Comparison of ENCODE assay signal across 28 mouse cellular contexts in the genomic region with DNA sequence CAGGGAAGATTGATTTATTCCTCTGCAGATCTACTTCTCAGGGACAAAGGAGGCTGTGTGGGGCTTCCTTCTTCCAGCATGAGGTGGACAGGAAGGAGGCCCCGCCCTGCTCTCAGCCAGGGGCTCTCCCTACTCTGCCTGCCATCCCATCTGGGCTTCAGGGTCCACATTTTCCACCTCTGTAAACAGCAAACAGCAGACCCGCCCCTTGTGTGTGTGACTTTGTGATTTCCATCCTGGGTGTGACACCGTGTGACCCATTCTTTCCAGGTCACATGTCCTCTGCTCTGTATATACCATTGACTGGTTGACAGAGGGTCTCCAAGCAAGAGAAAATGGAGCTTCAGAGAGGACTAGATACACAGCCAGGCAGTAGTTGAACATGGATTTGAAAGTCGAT. TPM values are rescaled to one million over a fixed set of nuclear protein-coding genes. Genes with fewer than 3 reads are reported as not detected.
DNase-seq lines count a peak whose midpoint lies in the region; ATAC-seq and TF ChIP-seq lines count a peak whose summit lies in the region.
"Had no signal": no experiment of that assay in that cellular context is flagged by ENCODE, and none has a peak within 500 bp of the region (broad histone marks: within the 10 kb centered on the region; RNA-seq: fewer than 3 reads in every experiment).

No protein-coding gene starts in this region.

- H3K27me3 ChIP-seq in embryonic facial prominence, embryonic 11.5 days (ENCODE audit: control insufficient read depth, insufficient read depth, low read length): peaks cover 7% of the 10 kb centered on the region
- H3K27me3 ChIP-seq in embryonic facial prominence, embryonic 10.5 days (replicated peaks; ENCODE audit: low read depth, poor library complexity, severe bottlenecking): peaks cover 99% of the 10 kb centered on the region
- peaks cover 82% of the 10 kb centered on the region for H3K27me3 ChIP-seq in hindbrain, embryonic 12.5 days
- H3K27me3 ChIP-seq in hindbrain, embryonic 10.5 days (ENCODE audit: insufficient read depth, poor library complexity, severe bottlenecking): peaks cover 99% of the 10 kb centered on the region
- H3K27me3 ChIP-seq in CH12.LX (replicated peaks): peaks cover 10% of the 10 kb centered on the region
- H3K27me3 ChIP-seq in embryonic facial prominence, embryonic 14.5 days (replicated peaks; ENCODE audit: control insufficient read depth, insufficient read depth, low read length): peaks cover 41% of the 10 kb centered on the region

- no peaks in the 10 kb centered on the region for H3K4me1 ChIP-seq in embryonic facial prominence, embryonic 11.5 days (ENCODE audit: control insufficient read depth, insufficient read depth, low read length)
- peaks cover 12% of the 10 kb centered on the region; the same call in 1 of the 2 replicates for H3K4me1 ChIP-seq in embryonic facial prominence, embryonic 10.5 days
- peaks cover 20% of the 10 kb centered on the region for H3K4me1 ChIP-seq in hindbrain, embryonic 12.5 days
- peaks cover 33% of the 10 kb centered on the region for H3K4me1 ChIP-seq in hindbrain, embryonic 10.5 days (replicated peaks)
- peaks cover 10 to 37% of the 10 kb centered on the region in 2 experiments for H3K4me1 ChIP-seq in CH12.LX (ENCODE audit: control insufficient read depth in 1 of 2, insufficient read depth in 2 of 2)
- no peaks in the 10 kb centered on the region for H3K4me1 ChIP-seq in embryonic facial prominence, embryonic 14.5 days (ENCODE audit: control insufficient read depth, insufficient read depth, low read length)
- H3K4me1 ChIP-seq: embryonic facial prominence, embryonic 15.5 days had no signal

- H3K4me2 ChIP-seq in embryonic facial prominence, embryonic 11.5 days (ENCODE audit: low read depth, low read length): no peak overlapping the region
- H3K4me2 ChIP-seq in hindbrain, embryonic 12.5 days (replicated peaks): no peak overlapping the region
- peak overlapping the region; percentile 46 for H3K4me2 ChIP-seq in CH12.LX (ENCODE audit: insufficient read depth, low read depth, poor library complexity, severe bottlenecking)
- H3K4me2 ChIP-seq in embryonic facial prominence, embryonic 14.5 days (ENCODE audit: low read depth, low read length): no peak overlapping the region
- H3K4me2 ChIP-seq: embryonic facial prominence, embryonic 15.5 days; forebrain, embryonic 13.5 days had no signal

- no peak for DNase-seq in embryonic facial prominence, embryonic 11.5 days (ENCODE audit: low spot score)
- DNase-seq in embryonic facial prominence, embryonic 10.5 days (ENCODE audit: low spot score): no peak
- DNase-seq in hindbrain, embryonic 10.5 days (ENCODE audit: low spot score): no peak
- peak; percentile 77 for DNase-seq in CH12.LX (ENCODE audit: extremely low read depth)
- no peak for DNase-seq in embryonic facial prominence, embryonic 14.5 days (ENCODE audit: low spot score)
- DNase-seq in adrenal gland, adult 18-20 months (ENCODE audit: low spot score in 2 of 2): no peak
- no peak for DNase-seq in lung, adult 18-20 months
- DNase-seq: adrenal gland, adult 2 months; adrenal gland, postnatal 10 days; adrenal gland, postnatal 25 days; B cell, adult 2 months; cerebellum, adult 11 months; cerebellum, adult 18-20 months; cerebellum, adult 8-10 months; cerebellum, adult 9-11 months; cerebellum, postnatal 14 days; cerebellum, postnatal 36 days; embryo, embryonic 11 days had no signal

- no peak for TF ChIP-seq POLR2A in CH12.LX (IDR thresholded peaks at IDR 0.05; ENCODE audit: low read depth, low read length)

- H3K27ac ChIP-seq in embryonic facial prominence, embryonic 11.5 days (replicated peaks; ENCODE audit: low read depth, low read length): no peak overlapping the region
- no peak overlapping the region for H3K27ac ChIP-seq in embryonic facial prominence, embryonic 10.5 days (replicated peaks)
- H3K27ac ChIP-seq in hindbrain, embryonic 12.5 days: no peak overlapping the region
- H3K27ac ChIP-seq in hindbrain, embryonic 10.5 days: no peak overlapping the region
- H3K27ac ChIP-seq in CH12.LX (ENCODE audit: insufficient read depth, low read depth): no peak overlapping the region
- H3K27ac ChIP-seq in embryonic facial prominence, embryonic 14.5 days (replicated peaks; ENCODE audit: low read depth, low read length): no peak overlapping the region
- H3K27ac ChIP-seq: embryonic facial prominence, embryonic 15.5 days; forebrain, embryonic 13.5 days had no signal

- H3K9me3 ChIP-seq in embryonic facial prominence, embryonic 11.5 days (replicated peaks; ENCODE audit: control insufficient read depth, low read length): no peaks in the 10 kb centered on the region
- H3K9me3 ChIP-seq in embryonic facial prominence, embryonic 10.5 days: no peaks in the 10 kb centered on the region
- no peaks in the 10 kb centered on the region for H3K9me3 ChIP-seq in hindbrain, embryonic 12.5 days (replicated peaks)
- H3K9me3 ChIP-seq in hindbrain, embryonic 10.5 days: no peaks in the 10 kb centered on the region
- H3K9me3 ChIP-seq in CH12.LX (replicated peaks; ENCODE audit: low read length): peaks cover 3% of the 10 kb centered on the region
- no peaks in the 10 kb centered on the region for H3K9me3 ChIP-seq in embryonic facial prominence, embryonic 14.5 days (ENCODE audit: control insufficient read depth, low read length)
- H3K9me3 ChIP-seq: embryonic facial prominence, embryonic 15.5 days; forebrain, embryonic 13.5 days had no signal

- H3K36me3 ChIP-seq in embryonic facial prominence, embryonic 11.5 days (replicated peaks; ENCODE audit: control insufficient read depth, insufficient read depth, low read depth, low read length): no peaks in the 10 kb centered on the region
- H3K36me3 ChIP-seq in embryonic facial prominence, embryonic 10.5 days (replicated peaks): no peaks in the 10 kb centered on the region
- no peaks in the 10 kb centered on the region for H3K36me3 ChIP-seq in hindbrain, embryonic 12.5 days
- no peaks in the 10 kb centered on the region for H3K36me3 ChIP-seq in hindbrain, embryonic 10.5 days
- H3K36me3 ChIP-seq in CH12.LX (replicated peaks in 1 of 2; ENCODE audit: control insufficient read depth in 1 of 2, insufficient read depth in 1 of 2, low read length in 1 of 2): no peaks in the 10 kb centered on the region
- H3K36me3 ChIP-seq in embryonic facial prominence, embryonic 14.5 days (ENCODE audit: control insufficient read depth, insufficient read depth, low read length): no peaks in the 10 kb centered on the region
- H3K36me3 ChIP-seq: embryonic facial prominence, embryonic 15.5 days had no signal

- H3K4me3 ChIP-seq in embryonic facial prominence, embryonic 11.5 days (ENCODE audit: low read depth, low read length): no peak overlapping the region
- no peak overlapping the region for H3K4me3 ChIP-seq in embryonic facial prominence, embryonic 10.5 days
- H3K4me3 ChIP-seq in hindbrain, embryonic 12.5 days: no peak overlapping the region
- H3K4me3 ChIP-seq in hindbrain, embryonic 10.5 days: no peak overlapping the region
- H3K4me3 ChIP-seq in CH12.LX (replicated peaks in 1 of 3; ENCODE audit: low read depth in 2 of 3, low read length in 2 of 3, poor library complexity in 1 of 3): no peak overlapping the region
- H3K4me3 ChIP-seq in embryonic facial prominence, embryonic 14.5 days (ENCODE audit: low read depth, low read length): no peak overlapping the region
- H3K4me3 ChIP-seq: embryonic facial prominence, embryonic 15.5 days; erythroblast, embryonic 14.5 days; forebrain, embryonic 13.5 days had no signal

- 0 out of 2 replicates have a peak, but pooled peaks have one; percentile 24 for ATAC-seq in embryonic facial prominence, embryonic 11.5 days (replicated peaks; ENCODE audit: insufficient number of reproducible peaks, low FRiP score, low TSS enrichment, low read depth)
- ATAC-seq in hindbrain, embryonic 12.5 days (ENCODE audit: low FRiP score): no peak
- peak; percentile 18; the same call in 1 of the 2 replicates for ATAC-seq in embryonic facial prominence, embryonic 14.5 days (ENCODE audit: low read depth)
- ATAC-seq: activated CD4-positive, CD25-positive, alpha-beta regulatory T cell, adult 4 months; CD4-positive, CD25-positive, alpha-beta regulatory T cell, adult 4 months; forebrain, embryonic 13.5 days; forebrain, embryonic 16.5 days had no signal

- H3K9ac ChIP-seq in embryonic facial prominence, embryonic 11.5 days (replicated peaks; ENCODE audit: low read length): no peak overlapping the region
- H3K9ac ChIP-seq in hindbrain, embryonic 12.5 days: peak overlapping the region; percentile 32; the same call in 1 of the 2 replicates
- no peak overlapping the region for H3K9ac ChIP-seq in CH12.LX (ENCODE audit: insufficient read depth, low read depth)
- H3K9ac ChIP-seq in embryonic facial prominence, embryonic 14.5 days (ENCODE audit: low read depth, low read length): no peak overlapping the region
- H3K9ac ChIP-seq: embryonic facial prominence, embryonic 15.5 days; forebrain, embryonic 13.5 days had no signal

- dilution Hi-C loops in CH12.LX (cut with MboI; ENCODE audit: extremely low pct_ligation_motif_present, extremely low pct_unique_long_range_greater_than_20kb, low sequenced_read_pairs): no loop called here

- no peak for TF ChIP-seq CTCF in CH12.LX (conservative IDR thresholded peaks at IDR 0.05 in 1 of 2, IDR thresholded peaks at IDR 0.05 in 1 of 2; ENCODE audit: low read depth in 2 of 2, low read length in 2 of 2)

- no peaks in the 10 kb centered on the region for H3K79me2 ChIP-seq in CH12.LX (replicated peaks; ENCODE audit: control insufficient read depth, extremely low read depth, insufficient read depth, poor library complexity, severe bottlenecking)

- TF ChIP-seq EP300 in CH12.LX (IDR thresholded peaks at IDR 0.05; ENCODE audit: low read length): peak; percentile 68

- no peak for TF ChIP-seq RAD21 in CH12.LX (IDR thresholded peaks at IDR 0.05; ENCODE audit: low read depth, low read length)

- in situ Hi-C loops in CH12.LX (cut with MboI; ENCODE audit: low pct_ligation_motif_present, low pct_unique_long_range_greater_than_20kb, low sequenced_read_pairs): no loop called here

- WGBS in embryonic facial prominence, embryonic 11.5 days: 60% methylated on average over 4 of the region's 4 CpGs
- WGBS in embryonic facial prominence, embryonic 10.5 days: 70% methylated on average over 4 of the region's 4 CpGs
- 53% methylated on average over 4 of the region's 4 CpGs for WGBS in hindbrain, embryonic 12.5 days
- 68% methylated on average over 4 of the region's 4 CpGs for WGBS in hindbrain, embryonic 10.5 days
- WGBS in embryonic facial prominence, embryonic 14.5 days: 65% methylated on average over 4 of the region's 4 CpGs

RNA-seq across cellular contexts. Expression of a gene that starts 22.2 kb away (rescaled TPM):
- polyA plus RNA-seq in embryonic facial prominence, embryonic 11.5 days (2014; fragmentation: Nextera tagmentation; extraction: Ambion mirVana): 3.0 and 5.9 TPM in 2 replicates
- 3.3 and 4.7 TPM in 2 replicates for polyA plus RNA-seq in embryonic facial prominence, embryonic 10.5 days (2016; fragmentation: Nextera tagmentation; extraction: Ambion mirVana)
- 97.3 and 99.4 TPM in 2 replicates for polyA plus RNA-seq in hindbrain, embryonic 12.5 days (2016; fragmentation: Nextera tagmentation; extraction: Ambion mirVana)
- polyA plus RNA-seq in hindbrain, embryonic 10.5 days (2016; fragmentation: Nextera tagmentation; extraction: Ambion mirVana): 14.0 and 61.1 TPM in 2 replicates
- total RNA-seq in CH12.LX (2012; rRNA removed) (not detected in 2 replicates), CH12.LX (2014; rRNA removed) (not detected in 2 replicates)
- not detected in 2 replicates for polyA plus RNA-seq in CH12.LX (2012; ENCODE audit: insufficient read length, low read depth)
- 2.5 and 2.9 TPM in 2 replicates for polyA plus RNA-seq in embryonic facial prominence, embryonic 14.5 days (2014; fragmentation: Nextera tagmentation; extraction: Ambion mirVana)
- not detected for total RNA-seq in adrenal gland, adult 18-20 months (2021)
- total RNA-seq: adrenal gland, adult 2 months; adrenal gland, postnatal 10 days; adrenal gland, postnatal 25 days; common myeloid progenitor, adult 5-6 weeks; ES-E14; MEL had no signal
- polyA plus RNA-seq: activated CD4-positive, CD25-positive, alpha-beta regulatory T cell, adult 4 months; adrenal gland, adult 2 months; CD4-positive, CD25-positive, alpha-beta regulatory T cell, adult 4 months; erythroblast, embryonic 14.5 days had no signal
